Mouse (Mus musculus) cerebellum, postnatal 14 days (tissue): ENCODE results near the gene Tapbp.

Experiments used
- DNase-seq, 2 experiments: peaks; one replicate each; pipeline ENCODE4 v3.0.0; 2021; ENCODE audit warnings: mixed read lengths in 2 of 2

Gene Tapbp

GRCm38 (mm10) chr17:33924577-33925283, 9.0 kb downstream of the Tapbp start:
- peak; percentile 56 to 86 for DNase-seq

GRCm38 (mm10) chr17:33925406-33926116, 9.9 kb downstream of the Tapbp start:
- DNase-seq = no peak

- peak in 1 of 2 experiments; percentile 62 for DNase-seq
These were observed 10.7 kb downstream of the Tapbp start for GRCm38 (mm10) chr17:33926207-33926932.

- DNase-seq = no peak
These were observed 12.7 kb downstream of the Tapbp start for GRCm38 (mm10) chr17:33928251-33928947.

GRCm38 (mm10) chr17:33929371-33930279, 13.9 kb downstream of the Tapbp start, which contains the start of gene Rgl2:
Gene Rgl2, plus strand, starts transcription at chr17:33929543.
- DNase-seq = peak; percentile 98

GRCm38 (mm10) chr17:33930280-33931158, 14.8 kb downstream of the Tapbp start:
- peak; percentile 60 to 67 for DNase-seq

- DNase-seq = no peak
These were observed 15.6 kb downstream of the Tapbp start for GRCm38 (mm10) chr17:33931159-33931866.

GRCm38 (mm10) chr17:33931947-33932346, 16.2 kb downstream of the Tapbp start:
- DNase-seq = no peak

GRCm38 (mm10) chr17:33932448-33932847, 16.7 kb downstream of the Tapbp start:
- no peak for DNase-seq

- no peak for DNase-seq
These were observed 17.3 kb downstream of the Tapbp start for GRCm38 (mm10) chr17:33932970-33933369.

- DNase-seq = no peak
These were observed 19.8 kb downstream of the Tapbp start for GRCm38 (mm10) chr17:33935422-33936055.

GRCm38 (mm10) chr17:33936993-33937392, 21.3 kb downstream of the Tapbp start:
- DNase-seq = no peak

GRCm38 (mm10) chr17:33938783-33939182, 23.1 kb downstream of the Tapbp start:
- DNase-seq = no peak

GRCm38 (mm10) chr17:33940206-33940805, 24.6 kb downstream of the Tapbp start, which contains the start of the genes Pfdn6 and Wdr46:
Gene Pfdn6, minus strand, starts transcription at chr17:33940343.
Gene Wdr46, plus strand, starts transcription at chr17:33940660.
- DNase-seq = peak; percentile 91 to 92

GRCm38 (mm10) chr17:33940981-33941380, 25.3 kb downstream of the Tapbp start:
- DNase-seq = no peak

- no peak for DNase-seq
These were observed 25.7 kb downstream of the Tapbp start for GRCm38 (mm10) chr17:33941381-33941780.

GRCm38 (mm10) chr17:33943454-33943853, 27.8 kb downstream of the Tapbp start:
- DNase-seq = no peak

GRCm38 (mm10) chr17:33947430-33948089, 31.9 kb downstream of the Tapbp start:
- no peak for DNase-seq
